Mouse (Mus musculus): ENCODE measurements around the gene Epm2aip1. TPM values are rescaled to one million over a fixed set of nuclear protein-coding genes. Genes with fewer than 3 reads are reported as not detected.
A peak's percentile ranks its signal among the peaks of the same experiment; 100 is the strongest.

Gene Epm2aip1
- total RNA-seq, 2 experiments from 2014 or later, result 76.5 to 80.7 TPM

DNA sequence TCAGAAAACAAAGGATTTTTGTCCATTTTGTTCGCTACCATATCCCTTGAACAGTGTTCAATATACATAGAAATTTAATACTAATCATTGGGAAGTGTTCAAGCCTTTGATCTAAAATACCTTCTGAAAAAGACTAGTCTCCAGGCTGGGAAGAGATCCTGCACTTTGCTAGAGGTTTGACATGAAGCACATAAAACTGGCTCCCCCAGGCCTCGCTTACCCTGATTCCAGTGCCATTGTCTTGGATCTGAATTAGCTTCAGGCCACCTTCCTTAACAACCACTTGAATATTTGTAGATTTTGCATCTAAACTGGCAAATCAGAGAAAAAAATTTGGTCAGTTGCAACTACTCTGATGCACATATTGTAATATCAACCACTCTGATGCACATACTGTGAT lies 3.7 kb upstream of the Epm2aip1 start:
- DNase-seq (ENCODE audit: low spot score in 2 of 2), result no peak
- Histone ChIP-seq H3K4me3 (no peak overlapping the region), H3K27ac (no peak overlapping the region)
- TF ChIP-seq CTCF (conservative IDR thresholded peaks at IDR 0.05), result no peak

DNA sequence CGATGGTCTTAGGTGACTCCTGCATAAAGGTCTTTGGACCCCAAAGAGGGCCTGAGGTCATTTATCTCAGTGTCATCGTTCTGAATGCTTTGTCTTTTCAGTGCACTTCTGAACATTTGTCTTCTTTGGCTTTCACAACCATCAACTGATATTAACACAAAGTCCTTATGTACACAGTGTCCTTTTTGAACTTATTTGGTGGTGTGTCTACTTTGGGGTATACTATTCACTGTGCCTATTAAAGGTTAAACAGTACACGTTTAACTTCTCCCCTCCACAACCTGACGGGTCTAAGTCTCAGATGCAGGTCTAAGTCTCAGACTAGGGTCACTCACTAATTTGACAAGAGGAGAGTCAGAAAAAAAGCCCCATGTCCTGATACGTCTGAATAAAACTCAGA lies 1.1 kb upstream of the Epm2aip1 start:
- peak overlapping the region; percentile 99 for H3K4me3 ChIP-seq
- H3K27ac ChIP-seq, result peak overlapping the region; percentile 96
- DNase-seq (ENCODE audit: low spot score in 2 of 2), result no peak
- no peak for TF ChIP-seq CTCF (conservative IDR thresholded peaks at IDR 0.05)

DNA sequence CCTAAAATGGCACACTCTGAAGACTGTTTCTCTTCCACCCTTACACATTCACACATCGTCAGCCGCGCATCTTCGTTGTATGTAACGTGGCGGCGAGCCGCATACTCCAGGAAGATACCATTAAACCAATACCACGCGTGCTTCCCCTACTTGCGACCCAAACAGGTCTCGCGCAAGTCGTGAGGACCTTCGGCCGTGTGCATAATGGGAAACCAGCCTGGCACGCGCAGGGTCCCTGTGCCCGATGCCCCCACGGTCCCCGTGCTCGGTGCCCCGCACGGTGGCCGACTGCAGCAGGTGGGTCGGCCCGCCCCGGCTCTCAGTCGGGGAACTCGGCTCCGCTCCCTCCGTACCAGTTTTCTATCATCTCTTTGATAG lies 684 bp upstream of the Epm2aip1 start:
- Histone ChIP-seq H3K27ac (peak overlapping the region; percentile 96), H3K4me3 (peak overlapping the region; percentile 99)
- DNase-seq (ENCODE audit: low spot score in 2 of 2), result peak in 1 of 2 experiments; percentile 67
- no peak for TF ChIP-seq CTCF (conservative IDR thresholded peaks at IDR 0.05)

DNA sequence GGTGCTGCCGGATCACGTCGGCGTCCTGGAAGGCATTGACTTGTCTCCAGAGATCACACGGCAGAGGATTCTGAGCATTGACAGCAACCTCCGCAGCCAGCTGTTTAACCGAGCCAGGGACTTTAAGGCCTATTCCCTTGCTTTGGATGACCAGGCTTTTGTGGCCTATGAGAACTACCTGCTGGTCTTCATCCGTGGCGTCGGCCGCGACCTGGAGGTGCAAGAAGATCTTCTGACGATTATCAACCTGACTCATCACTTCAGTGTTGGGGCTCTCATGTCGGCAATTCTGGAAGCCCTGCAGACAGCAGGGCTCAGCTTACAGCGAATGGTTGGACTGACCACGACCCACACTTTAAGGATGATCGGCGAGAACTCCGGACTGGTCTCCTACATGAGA lies 627 bp downstream of the Epm2aip1 start:
- TF ChIP-seq CTCF (conservative IDR thresholded peaks at IDR 0.05), result no peak
- peak overlapping the region; percentile 95 for H3K4me3 ChIP-seq
- H3K27ac ChIP-seq, result peak overlapping the region; percentile 98
- DNase-seq (ENCODE audit: low spot score in 2 of 2), result peak in 1 of 2 experiments; percentile 18

DNA sequence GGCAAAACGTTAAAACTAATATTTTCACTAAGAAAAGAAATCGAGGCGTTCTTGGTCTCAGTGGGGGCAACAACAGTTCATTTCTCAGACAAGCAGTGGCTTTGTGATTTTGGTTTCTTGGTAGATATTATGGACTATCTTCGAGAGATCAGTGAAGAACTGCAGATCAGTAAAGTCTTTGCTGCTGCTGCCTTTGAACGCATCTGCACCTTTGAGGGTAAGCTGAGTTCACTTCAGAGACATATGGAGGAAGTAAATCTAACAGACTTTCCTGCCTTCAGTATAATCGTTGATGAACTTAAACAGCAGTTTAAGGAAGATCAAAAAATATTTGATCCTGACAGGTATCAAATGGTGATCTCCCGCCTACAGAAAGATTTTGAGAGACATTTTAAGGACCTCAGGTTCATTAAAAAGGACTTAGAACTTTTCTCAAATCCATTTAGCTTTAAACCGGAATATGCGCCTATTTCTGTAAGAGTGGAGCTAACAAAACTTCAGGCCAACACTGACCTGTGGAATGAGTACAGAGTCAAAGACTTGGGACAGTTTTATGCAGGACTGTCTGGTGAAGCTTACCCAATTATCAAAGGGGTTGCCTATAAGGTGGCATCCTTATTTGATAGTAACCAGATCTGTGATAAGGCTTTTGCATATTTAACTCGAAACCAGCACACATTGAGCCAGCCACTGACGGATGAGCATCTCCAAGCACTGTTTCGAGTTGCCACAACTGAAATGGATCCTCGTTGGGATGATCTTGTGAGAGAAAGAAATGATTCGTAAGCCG lies 1.5 kb downstream of the Epm2aip1 start:
- Histone ChIP-seq H3K4me3 (peak overlapping the region; percentile 95), H3K27ac (peak overlapping the region; percentile 98)
- no peak for DNase-seq (ENCODE audit: low spot score in 2 of 2)
- TF ChIP-seq CTCF (conservative IDR thresholded peaks at IDR 0.05), result no peak

DNA sequence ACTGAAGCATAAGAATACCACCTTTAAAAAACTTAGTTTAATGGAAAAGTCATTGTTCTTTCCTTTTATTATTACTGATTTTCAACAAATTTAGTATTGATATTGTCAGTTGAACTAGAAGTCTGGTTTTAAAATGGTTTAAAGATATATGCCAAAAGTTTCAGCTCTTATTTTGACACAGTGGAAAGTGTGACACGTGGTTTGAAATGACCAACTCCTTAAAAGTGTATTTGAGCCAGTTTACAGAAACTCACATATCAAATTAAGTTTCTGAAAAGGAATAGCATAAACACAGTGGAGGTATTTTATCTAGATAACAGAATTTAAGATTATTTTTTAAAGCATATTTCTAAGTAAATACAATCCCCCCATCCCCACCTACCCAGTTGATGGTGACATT lies 2.2 kb downstream of the Epm2aip1 start:
- no peak for TF ChIP-seq CTCF (conservative IDR thresholded peaks at IDR 0.05)
- DNase-seq (ENCODE audit: low spot score in 2 of 2), result no peak
- H3K4me3 ChIP-seq, result peak overlapping the region; percentile 95

DNA sequence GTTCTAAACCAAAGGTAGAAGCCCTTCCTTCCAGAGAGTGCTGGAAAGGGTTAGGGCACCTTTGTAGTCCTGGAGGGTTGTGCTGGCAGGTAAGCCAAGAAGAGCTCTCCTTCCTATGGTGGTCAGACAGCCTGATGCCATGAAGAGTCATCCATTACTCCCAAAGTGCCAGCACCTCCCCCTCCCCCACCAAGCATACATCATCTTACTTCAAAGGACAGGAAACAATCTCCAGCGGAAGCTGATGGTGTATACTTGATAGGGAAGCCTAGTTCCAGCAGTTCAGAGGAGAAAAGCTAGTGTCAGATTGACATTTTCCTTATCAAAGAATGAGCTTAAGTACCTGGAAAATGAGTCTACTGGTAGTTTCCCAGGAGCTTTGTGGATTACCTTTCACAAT lies 3.4 kb downstream of the Epm2aip1 start:
- no peak for DNase-seq (ENCODE audit: low spot score in 2 of 2)
- Histone ChIP-seq H3K27ac (no peak overlapping the region), H3K4me3 (peak overlapping the region; percentile 95)
- no peak for TF ChIP-seq CTCF (conservative IDR thresholded peaks at IDR 0.05)

More for the DNA sequence above, 2.2 kb downstream of the Epm2aip1 start:
- H3K27ac ChIP-seq, result no peak overlapping the region

DNA sequence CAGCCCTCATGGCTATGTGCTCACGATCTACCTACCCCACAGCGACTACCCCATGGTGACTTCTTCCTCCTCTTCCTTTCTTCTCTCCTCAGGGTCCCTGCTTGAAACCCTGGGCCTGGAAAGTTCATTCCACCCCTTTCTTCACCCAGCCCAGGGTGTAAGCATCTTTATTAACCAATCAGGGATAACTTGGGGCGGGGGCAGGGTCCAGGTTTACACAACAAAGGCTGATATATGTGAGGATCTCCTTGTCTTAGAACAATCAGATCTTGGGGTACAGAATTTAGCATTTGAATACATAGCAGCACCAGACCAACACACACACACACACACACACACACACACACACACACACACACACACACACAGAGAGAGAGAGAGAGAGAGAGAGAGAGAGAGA lies 13.3 kb downstream of the Epm2aip1 start:
- Histone ChIP-seq H3K4me3 (no peak overlapping the region), H3K27ac (no peak overlapping the region)
- DNase-seq (ENCODE audit: low spot score in 2 of 2), result no peak
- no peak for TF ChIP-seq CTCF (conservative IDR thresholded peaks at IDR 0.05)

DNA sequence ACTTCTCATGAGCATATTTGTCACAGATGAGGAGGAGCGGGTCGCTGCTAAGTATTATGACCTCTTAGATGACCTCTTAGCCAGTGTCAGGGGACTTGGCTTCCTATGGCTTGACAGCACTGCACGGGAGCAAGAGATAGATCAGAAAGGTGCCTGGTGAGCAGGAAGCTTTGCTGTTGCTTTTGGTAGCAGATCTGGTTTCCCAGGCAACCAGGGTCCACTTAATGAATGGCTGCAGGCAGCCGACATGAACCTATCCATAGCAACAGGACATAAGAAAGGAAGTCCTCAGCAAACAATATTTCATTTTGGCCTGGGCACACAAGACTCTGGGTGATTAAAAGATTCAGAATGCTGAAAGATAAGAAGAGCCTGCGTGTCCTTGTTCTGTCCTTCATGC lies 13.9 kb downstream of the Epm2aip1 start:
- Histone ChIP-seq H3K27ac (peak overlapping the region; percentile 71), H3K4me3 (no peak overlapping the region)
- TF ChIP-seq CTCF (conservative IDR thresholded peaks at IDR 0.05), result no peak
- no peak for DNase-seq (ENCODE audit: low spot score in 2 of 2)

DNA sequence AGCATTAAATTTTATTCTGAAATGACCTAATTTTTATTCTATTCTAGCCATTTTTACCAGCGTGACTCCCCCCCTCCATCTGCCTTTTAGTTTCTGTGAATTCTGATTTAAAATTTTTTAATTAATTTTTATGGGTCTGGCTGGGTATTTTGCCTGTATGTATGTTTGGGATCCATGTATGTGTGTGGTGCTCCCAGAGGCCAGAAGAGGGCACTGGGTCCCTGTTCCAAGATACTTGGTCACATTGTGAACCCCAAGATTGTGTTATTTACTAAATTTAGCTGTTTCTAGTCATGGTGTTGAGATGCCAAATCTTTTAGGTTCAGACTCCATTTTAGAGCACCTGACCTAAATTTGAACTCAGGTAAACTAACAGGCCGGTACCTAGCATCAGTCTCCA lies 14.7 kb downstream of the Epm2aip1 start:
- Histone ChIP-seq H3K27ac (no peak overlapping the region), H3K4me3 (no peak overlapping the region)
- TF ChIP-seq CTCF (conservative IDR thresholded peaks at IDR 0.05), result peak; percentile 53
- DNase-seq (ENCODE audit: low spot score in 2 of 2), result no peak

DNA sequence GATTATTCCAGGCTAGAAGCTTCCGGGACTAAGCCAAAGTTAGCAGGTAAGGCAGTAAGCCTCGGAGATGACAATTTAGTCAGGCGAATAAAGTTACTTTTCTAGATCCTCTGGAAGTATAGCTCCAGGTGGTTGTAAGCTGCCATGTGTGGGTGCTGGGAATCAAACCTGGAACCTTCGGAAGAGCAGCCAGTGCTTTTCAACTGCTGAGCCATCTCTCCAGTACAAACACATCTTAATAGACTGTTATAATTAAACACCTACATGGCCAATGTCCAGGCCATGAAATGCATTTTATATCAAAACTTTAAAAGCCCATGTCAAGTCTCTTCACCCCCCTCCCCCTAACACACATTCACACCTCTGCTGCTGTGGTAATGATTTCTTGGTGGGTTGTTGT lies 16.2 kb downstream of the Epm2aip1 start:
- no peak for TF ChIP-seq CTCF (conservative IDR thresholded peaks at IDR 0.05)
- DNase-seq (ENCODE audit: low spot score in 2 of 2), result no peak
- H3K4me3 ChIP-seq, result no peak overlapping the region
- no peak overlapping the region for H3K27ac ChIP-seq

DNA sequence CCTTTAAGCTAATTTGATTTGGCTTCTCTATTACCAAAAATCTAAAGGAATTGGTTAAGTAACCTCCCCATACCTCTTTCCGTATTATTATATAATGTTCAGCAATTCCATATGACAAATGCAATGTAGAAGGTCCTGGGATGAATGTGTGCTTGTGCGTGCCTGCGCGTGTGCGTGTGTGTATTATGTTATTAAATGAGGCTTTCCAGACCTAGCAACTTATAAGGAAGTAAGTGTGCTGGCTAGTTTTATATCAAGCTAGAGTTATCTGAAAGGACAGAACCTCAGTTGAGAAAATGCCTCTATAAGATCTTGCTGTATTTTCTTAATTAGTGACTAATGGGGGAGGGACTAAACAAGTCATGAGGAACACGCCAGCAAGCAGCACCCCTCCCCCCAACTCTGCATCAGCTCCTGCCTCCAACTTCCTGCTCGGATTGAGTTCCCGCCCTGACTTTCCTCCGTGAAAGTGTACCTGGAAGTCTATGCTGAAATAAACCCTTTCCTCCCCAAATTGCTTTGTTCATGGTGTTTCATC lies 17.6 kb downstream of the Epm2aip1 start:
- H3K4me3 ChIP-seq, result no peak overlapping the region
- TF ChIP-seq CTCF (conservative IDR thresholded peaks at IDR 0.05), result no peak
- no peak overlapping the region for H3K27ac ChIP-seq
- no peak for DNase-seq (ENCODE audit: low spot score in 2 of 2)

DNA sequence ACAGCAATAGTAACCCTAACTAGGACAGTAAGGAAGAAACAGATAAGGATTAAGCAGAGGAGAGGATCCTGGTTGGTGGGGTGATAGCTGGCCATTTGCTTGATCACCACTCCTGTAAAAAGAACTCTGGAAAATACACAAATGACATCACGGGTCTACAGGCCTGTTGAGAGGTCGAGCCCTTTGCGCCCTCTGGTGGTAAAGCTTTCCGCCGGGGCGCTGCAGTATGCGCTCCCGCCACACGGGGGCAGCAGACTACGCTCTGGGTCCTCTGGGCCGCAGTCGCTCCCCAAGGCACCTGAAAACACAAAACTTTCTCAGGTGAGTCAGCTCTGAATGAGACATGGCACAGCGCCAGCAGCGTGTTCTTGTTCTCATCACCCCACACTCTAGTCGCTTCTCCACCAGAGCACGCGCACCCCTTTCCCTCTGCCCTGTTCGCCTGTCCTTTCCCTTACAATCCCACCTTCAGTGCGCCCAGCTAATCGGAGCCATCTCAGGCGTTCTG lies 18.2 kb downstream of the Epm2aip1 start:
- DNase-seq (ENCODE audit: low spot score in 2 of 2), result peak; percentile 87 to 96

More for the DNA sequence above, 18.2 kb downstream of the Epm2aip1 start:
- no peak overlapping the region for H3K4me3 ChIP-seq
- peak; percentile 100 for TF ChIP-seq CTCF (conservative IDR thresholded peaks at IDR 0.05)
- no peak overlapping the region for H3K27ac ChIP-seq

All from layer of hippocampus, adult 2 months (tissue).